In genomic region chr5:143061511-143061910, GRCm38 (mm10) we compare ENCODE assay signal across 8 mouse cellular contexts. TPM values are rescaled to one million over a fixed set of nuclear protein-coding genes. Genes with fewer than 3 reads are reported as not detected.
DNase-seq lines count a peak whose midpoint lies in the region; ATAC-seq and TF ChIP-seq lines count a peak whose summit lies in the region.
"Had no signal": no experiment of that assay in that cellular context is flagged by ENCODE, and none has a peak within 500 bp of the region (broad histone marks: within the 10 kb centered on the region; RNA-seq: fewer than 3 reads in every experiment).

No protein-coding gene starts in this region.

- ATAC-seq in heart, embryonic 14.5 days (ENCODE audit: insufficient number of reproducible peaks, insufficient read depth, low FRiP score, low read depth), result peak; percentile 63
- peak; percentile 45; the same call in 1 of the 2 replicates for ATAC-seq in forebrain, embryonic 16.5 days
- no peak for ATAC-seq in hindbrain, embryonic 13.5 days (ENCODE audit: low FRiP score)
- ATAC-seq in midbrain, embryonic 15.5 days (replicated peaks), result peak; percentile 89

- TF ChIP-seq CTCF in heart, adult 2 months (IDR thresholded peaks at IDR 0.05), result no peak

- H3K9ac ChIP-seq in heart, embryonic 14.5 days (ENCODE audit: low read length), result peak overlapping the region; percentile 34; the same call in 1 of the 2 replicates
- no peak overlapping the region for H3K9ac ChIP-seq in heart, adult 2 months (ENCODE audit: low read depth, low read length)
- H3K9ac ChIP-seq in forebrain, embryonic 16.5 days (replicated peaks; ENCODE audit: low read depth, low read length), result no peak overlapping the region
- no peak overlapping the region for H3K9ac ChIP-seq in hindbrain, embryonic 13.5 days
- no peak overlapping the region for H3K9ac ChIP-seq in midbrain, embryonic 15.5 days

- no peak for TF ChIP-seq POLR2A in heart, adult 2 months (IDR thresholded peaks at IDR 0.05; ENCODE audit: insufficient read depth, low read depth, low read length)

- H3K4me2 ChIP-seq in heart, embryonic 14.5 days (ENCODE audit: low read length), result 0 out of 2 replicates have a peak overlapping the region, but pooled peaks have one; percentile 16
- H3K4me2 ChIP-seq in forebrain, embryonic 16.5 days (ENCODE audit: low read length), result no peak overlapping the region
- no peak overlapping the region for H3K4me2 ChIP-seq in hindbrain, embryonic 13.5 days
- H3K4me2 ChIP-seq in midbrain, embryonic 15.5 days, result peak overlapping the region; percentile 8; the same call in 1 of the 2 replicates

- H3K4me1 ChIP-seq in heart, embryonic 14.5 days (ENCODE audit: control insufficient read depth in 2 of 2, insufficient read depth in 2 of 2, low read length in 2 of 2), result peaks cover 15 to 59% of the 10 kb centered on the region in 2 experiments
- peaks cover 21% of the 10 kb centered on the region for H3K4me1 ChIP-seq in heart, adult 2 months (ENCODE audit: control insufficient read depth, insufficient read depth, low read length)
- H3K4me1 ChIP-seq in forebrain, embryonic 16.5 days (replicated peaks; ENCODE audit: control insufficient read depth, insufficient read depth, low read length), result peaks cover 8% of the 10 kb centered on the region
- H3K4me1 ChIP-seq in hindbrain, embryonic 13.5 days (replicated peaks), result peaks cover 18% of the 10 kb centered on the region
- H3K4me1 ChIP-seq in midbrain, embryonic 15.5 days, result peaks cover 24% of the 10 kb centered on the region

- H3K27me3 ChIP-seq in heart, embryonic 14.5 days (ENCODE audit: control insufficient read depth, insufficient read depth, low read length), result no peaks in the 10 kb centered on the region
- H3K27me3 ChIP-seq in heart, adult 2 months (ENCODE audit: control insufficient read depth, insufficient read depth, low read length), result no peaks in the 10 kb centered on the region
- H3K27me3 ChIP-seq in forebrain, embryonic 16.5 days (replicated peaks; ENCODE audit: control insufficient read depth, insufficient read depth, low read length), result no peaks in the 10 kb centered on the region
- no peaks in the 10 kb centered on the region for H3K27me3 ChIP-seq in hindbrain, embryonic 13.5 days
- H3K27me3 ChIP-seq in midbrain, embryonic 15.5 days (replicated peaks), result no peaks in the 10 kb centered on the region

- H3K36me3 ChIP-seq in heart, embryonic 14.5 days (ENCODE audit: control insufficient read depth, insufficient read depth, low read length), result peaks cover 50% of the 10 kb centered on the region
- H3K36me3 ChIP-seq in heart, adult 2 months (ENCODE audit: control insufficient read depth, insufficient read depth, low read length), result peaks cover 36% of the 10 kb centered on the region
- H3K36me3 ChIP-seq in forebrain, embryonic 16.5 days (ENCODE audit: control insufficient read depth, insufficient read depth), result no peaks in the 10 kb centered on the region
- peaks cover 40% of the 10 kb centered on the region for H3K36me3 ChIP-seq in hindbrain, embryonic 13.5 days
- peaks cover 8% of the 10 kb centered on the region; the same call in 1 of the 2 replicates for H3K36me3 ChIP-seq in midbrain, embryonic 15.5 days (replicated peaks)

- no peak for DNase-seq in heart, adult 2 months
- DNase-seq in ovary, postnatal 14 days (ENCODE audit: low spot score), result no peak
- no peak for DNase-seq in cerebellum, postnatal 4 days (ENCODE audit: low spot score in 2 of 2)
- DNase-seq: kidney, adult 2 months had no signal

- no peaks in the 10 kb centered on the region for H3K9me3 ChIP-seq in heart, embryonic 14.5 days (ENCODE audit: control insufficient read depth, low read length)
- no peaks in the 10 kb centered on the region for H3K9me3 ChIP-seq in forebrain, embryonic 16.5 days (ENCODE audit: control insufficient read depth, low read length)
- no peaks in the 10 kb centered on the region for H3K9me3 ChIP-seq in hindbrain, embryonic 13.5 days
- no peaks in the 10 kb centered on the region for H3K9me3 ChIP-seq in midbrain, embryonic 15.5 days

- no peak overlapping the region for H3K4me3 ChIP-seq in heart, embryonic 14.5 days (ENCODE audit: control insufficient read depth in 1 of 2, insufficient read depth in 1 of 2, low read depth in 1 of 2, low read length in 2 of 2)
- H3K4me3 ChIP-seq in heart, adult 2 months, result no peak overlapping the region
- H3K4me3 ChIP-seq in forebrain, embryonic 16.5 days (replicated peaks; ENCODE audit: low read length), result no peak overlapping the region
- H3K4me3 ChIP-seq in hindbrain, embryonic 13.5 days, result no peak overlapping the region
- H3K4me3 ChIP-seq in midbrain, embryonic 15.5 days, result no peak overlapping the region

- H3K27ac ChIP-seq in heart, embryonic 14.5 days (replicated peaks in 1 of 2; ENCODE audit: control insufficient read depth in 1 of 2, insufficient read depth in 1 of 2, low read depth in 2 of 2, low read length in 2 of 2), result peak overlapping the region; percentile 18 to 68; a peak in 3 of 4 replicates
- H3K27ac ChIP-seq in heart, adult 2 months, result no peak overlapping the region
- H3K27ac ChIP-seq in forebrain, embryonic 16.5 days (ENCODE audit: low read length), result peak overlapping the region; percentile 49; the same call in 1 of the 2 replicates
- peak overlapping the region; percentile 74 for H3K27ac ChIP-seq in hindbrain, embryonic 13.5 days
- H3K27ac ChIP-seq in midbrain, embryonic 15.5 days, result peak overlapping the region; percentile 85

- no peaks in the 10 kb centered on the region for H3K79me2 ChIP-seq in heart, adult 2 months (replicated peaks; ENCODE audit: control insufficient read depth, insufficient read depth, low read length)

- TF ChIP-seq EP300 in heart, adult 2 months (IDR thresholded peaks at IDR 0.05; ENCODE audit: insufficient read depth, low read depth, low read length), result no peak

- WGBS in heart, embryonic 14.5 days, result 22% methylated on average over 3 of the region's 3 CpGs
- 54% methylated on average over 3 of the region's 3 CpGs for WGBS in heart, adult 2 months
- WGBS in forebrain, embryonic 16.5 days, result 72% methylated on average over 3 of the region's 3 CpGs
- WGBS in hindbrain, embryonic 13.5 days, result 50% methylated on average over 3 of the region's 3 CpGs
- WGBS in midbrain, embryonic 15.5 days, result 23% methylated on average over 3 of the region's 3 CpGs

- intact Hi-C loops in heart, adult 2 months (cut with DNase I), result loop anchor here (10.0 kb wide), 1 partner anchor 297 kb away; no protein-coding TSS in a partner anchor

RNA-seq across cellular contexts. Expression of gene Rnf216, which starts 51.3 kb away (rescaled TPM):
- 23.2 and 26.5 TPM in 2 replicates for polyA plus RNA-seq in heart, embryonic 14.5 days (2014; fragmentation: Nextera tagmentation; extraction: Ambion mirVana)
- total RNA-seq in heart, adult 2 months (2021), result 10 to 100 TPM; 23.3 to 23.8 TPM
- 16.5 and 16.8 TPM in 2 replicates for polyA plus RNA-seq in heart, adult 2 months (2012; rRNA removed)
- polyA plus RNA-seq in forebrain, embryonic 16.5 days (2015; fragmentation: Nextera tagmentation; extraction: Ambion mirVana), result 36.5 and 43.0 TPM in 2 replicates
- polyA plus RNA-seq in hindbrain, embryonic 13.5 days (2015; fragmentation: Nextera tagmentation; extraction: Ambion mirVana), result 34.0 and 38.3 TPM in 2 replicates
- polyA plus RNA-seq in midbrain, embryonic 15.5 days (2015; fragmentation: Nextera tagmentation; extraction: Ambion mirVana), result 30.6 and 33.6 TPM in 2 replicates

Comparison
In these comparisons a context has a peak if more than half of its experiments do, and no peak if none do; other contexts are left out.
1. H3K4me2 ChIP-seq: peak in heart, embryonic 14.5 days (single experiment) and midbrain, embryonic 15.5 days (single experiment); none in forebrain, embryonic 16.5 days (single experiment) and hindbrain, embryonic 13.5 days (single experiment).